Mouse (Mus musculus) neural tube, embryonic 14.5 days (tissue): Measurements from ENCODE around the gene Abhd12. TPM values are rescaled to one million over a fixed set of nuclear protein-coding genes. Genes with fewer than 3 reads are reported as not detected.

Experiments used
- ATAC-seq: fragments of 200-750 bp; cut with Nextera tagmentation; 2 replicates; pipeline ENCODE4 v1.8.0; 2017; ENCODE audit warnings: low read depth, mild to moderate bottlenecking, moderate TSS enrichment, moderate library complexity
- H3K27ac ChIP-seq: fragments of 300-500 bp; sonication (generic); 2 replicates; pipeline ENCODE4 v1.5.1; 2014; ENCODE audit warnings: low read depth, mild to moderate bottlenecking, control low read depth, low read length, moderate library complexity, mixed read lengths
- H3K27me3 ChIP-seq: fragments of 300-500 bp; sonication (generic); 2 replicates; pipeline ENCODE4 v1.6.1; 2014; ENCODE audit warnings: low read length; ENCODE audit not compliant: control insufficient read depth, insufficient read depth
- H3K36me3 ChIP-seq: fragments of 300-500 bp; sonication (generic); 2 replicates; pipeline ENCODE4 v1.6.1; 2014; ENCODE audit warnings: low read length, mixed read lengths; ENCODE audit not compliant: control insufficient read depth, insufficient read depth
- H3K4me1 ChIP-seq: fragments of 300-500 bp; sonication (generic); 2 replicates; pipeline ENCODE4 v1.6.1; 2014; ENCODE audit warnings: low read length; ENCODE audit not compliant: control insufficient read depth, insufficient read depth
- H3K4me2 ChIP-seq: fragments of 300-500 bp; sonication (generic); 2 replicates; pipeline ENCODE4 v1.6.1; 2014; ENCODE audit warnings: mild to moderate bottlenecking, low read depth, low read length, control low read depth
- H3K4me3 ChIP-seq: fragments of 300-500 bp; sonication (generic); 2 replicates; pipeline ENCODE4 v1.5.1; 2014; ENCODE audit warnings: low read depth, low read length, control low read depth, mixed read lengths
- H3K9ac ChIP-seq: fragments of 300-500 bp; sonication (generic); replicated peaks from 2 replicates; pipeline ENCODE4 v1.6.1; 2014; ENCODE audit warnings: low read depth, mild to moderate bottlenecking, control low read depth, low read length, mixed read lengths
- H3K9me3 ChIP-seq: fragments of 300-500 bp; sonication (generic); 2 replicates; pipeline ENCODE4 v1.6.1; 2016; ENCODE audit warnings: low read length; ENCODE audit not compliant: control insufficient read depth
- WGBS: fragments of 180-500 bp; shearing (Covaris S2); extraction: QIAGEN DNeasy Blood & Tissue Kit; methylation state at CpG from one replicate; pipeline ENCODE4 v1.1.7; 2014; 5-methylcytosine and 5-hydroxymethylcytosine counted together
- polyA plus RNA-seq: library from polyadenylated mRNA; unstranded; fragments of >200 nt; fragmentation: Nextera tagmentation; extraction: Ambion mirVana; gene quantifications from 2 replicates; pipeline ENCODE4 v1.2.1, GENCODE M21; 2014

Abhd12 gene
- polyA plus RNA-seq, 1 experiment from 2014 or later: 135 TPM

GRCm38 (mm10) chr2:150830911-150831441 lies 73.6 kb downstream of the Abhd12 start:
- H3K9me3 ChIP-seq: no peaks in the 10 kb centered on the region
- H3K9ac ChIP-seq: no peak overlapping the region
- H3K27ac ChIP-seq: no peak overlapping the region
- H3K27me3 ChIP-seq: no peaks in the 10 kb centered on the region
- no peak overlapping the region for H3K4me3 ChIP-seq
- no peaks in the 10 kb centered on the region for H3K4me1 ChIP-seq
- H3K36me3 ChIP-seq: peaks cover 77% of the 10 kb centered on the region
- WGBS: 88% methylated on average over 3 of the region's 3 CpGs
- ATAC-seq: no peak
- H3K4me2 ChIP-seq: no peak overlapping the region

GRCm38 (mm10) chr2:150830011-150830410 lies 74.5 kb downstream of the Abhd12 start:
- H3K9me3 ChIP-seq: no peaks in the 10 kb centered on the region
- no peak overlapping the region for H3K9ac ChIP-seq
- H3K4me3 ChIP-seq: no peak overlapping the region
- no peaks in the 10 kb centered on the region for H3K4me1 ChIP-seq
- no peak for ATAC-seq
- no peak overlapping the region for H3K4me2 ChIP-seq
- H3K36me3 ChIP-seq: peaks cover 73% of the 10 kb centered on the region
- no peaks in the 10 kb centered on the region for H3K27me3 ChIP-seq
- 98% methylated on average over 2 of the region's 2 CpGs for WGBS
- no peak overlapping the region for H3K27ac ChIP-seq

GRCm38 (mm10) chr2:150828654-150829053 lies 75.9 kb downstream of the Abhd12 start:
- Histone ChIP-seq H3K9ac (no peak overlapping the region), H3K27me3 (no peaks in the 10 kb centered on the region), H3K4me3 (no peak overlapping the region), H3K36me3 (peaks cover 71% of the 10 kb centered on the region), H3K4me1 (no peaks in the 10 kb centered on the region), H3K9me3 (no peaks in the 10 kb centered on the region), H3K4me2 (no peak overlapping the region), H3K27ac (no peak overlapping the region)
- ATAC-seq: no peak
- 88% methylated on average over 4 of the region's 4 CpGs for WGBS

- H3K27me3 ChIP-seq: no peaks in the 10 kb centered on the region
- 88% methylated on average over 3 of the region's 3 CpGs for WGBS
- no peak overlapping the region for H3K27ac ChIP-seq
- H3K36me3 ChIP-seq: peaks cover 72% of the 10 kb centered on the region
- no peak overlapping the region for H3K4me3 ChIP-seq
- no peak for ATAC-seq
- no peaks in the 10 kb centered on the region for H3K9me3 ChIP-seq
- no peak overlapping the region for H3K4me2 ChIP-seq
- H3K9ac ChIP-seq: no peak overlapping the region
- no peaks in the 10 kb centered on the region for H3K4me1 ChIP-seq
These were observed 76.4 kb downstream of the Abhd12 start for GRCm38 (mm10) chr2:150828164-150828563.

- no peak overlapping the region for H3K27ac ChIP-seq
- H3K9ac ChIP-seq: no peak overlapping the region
- H3K36me3 ChIP-seq: peaks cover 54% of the 10 kb centered on the region
- H3K4me1 ChIP-seq: no peaks in the 10 kb centered on the region
- WGBS: 90% methylated on average over 3 of the region's 3 CpGs
- ATAC-seq: no peak
- H3K27me3 ChIP-seq: no peaks in the 10 kb centered on the region
- H3K4me2 ChIP-seq: no peak overlapping the region
- H3K9me3 ChIP-seq: no peaks in the 10 kb centered on the region
- H3K4me3 ChIP-seq: no peak overlapping the region
These were observed 78.1 kb downstream of the Abhd12 start for GRCm38 (mm10) chr2:150826426-150826825.

GRCm38 (mm10) chr2:150822987-150823386 lies 81.6 kb downstream of the Abhd12 start:
- H3K27ac ChIP-seq: no peak overlapping the region
- no peaks in the 10 kb centered on the region for H3K9me3 ChIP-seq
- no peak overlapping the region for H3K9ac ChIP-seq
- 86% methylated on average over 8 of the region's 8 CpGs for whole genome bisulfite sequencing
- no peaks in the 10 kb centered on the region for H3K27me3 ChIP-seq
- H3K4me3 ChIP-seq: no peak overlapping the region
- no peak overlapping the region for H3K4me2 ChIP-seq
- no peak for ATAC-seq
- H3K36me3 ChIP-seq: peaks cover 45% of the 10 kb centered on the region
- H3K4me1 ChIP-seq: no peaks in the 10 kb centered on the region

- 92% methylated on average over 8 of the region's 8 CpGs for WGBS
- no peak overlapping the region for H3K27ac ChIP-seq
- no peak overlapping the region for H3K4me3 ChIP-seq
- no peaks in the 10 kb centered on the region for H3K4me1 ChIP-seq
- no peak for ATAC-seq
- no peaks in the 10 kb centered on the region for H3K27me3 ChIP-seq
- no peak overlapping the region for H3K9ac ChIP-seq
- no peak overlapping the region for H3K4me2 ChIP-seq
- H3K9me3 ChIP-seq: no peaks in the 10 kb centered on the region
- peaks cover 36% of the 10 kb centered on the region for H3K36me3 ChIP-seq
These were observed 83.8 kb downstream of the Abhd12 start for GRCm38 (mm10) chr2:150820720-150821119.

- no peak overlapping the region for H3K9ac ChIP-seq
- no peaks in the 10 kb centered on the region for H3K4me1 ChIP-seq
- no peak overlapping the region for H3K27ac ChIP-seq
- no peak overlapping the region for H3K4me3 ChIP-seq
- no peaks in the 10 kb centered on the region for H3K27me3 ChIP-seq
- ATAC-seq: no peak
- no peak overlapping the region for H3K4me2 ChIP-seq
- no peaks in the 10 kb centered on the region for H3K9me3 ChIP-seq
- 84% methylated on average over 8 of the region's 8 CpGs for WGBS
- peaks cover 34% of the 10 kb centered on the region for H3K36me3 ChIP-seq
These were observed 85.8 kb downstream of the Abhd12 start for GRCm38 (mm10) chr2:150818742-150819141.

- no peaks in the 10 kb centered on the region for H3K9me3 ChIP-seq
- no peaks in the 10 kb centered on the region for H3K4me1 ChIP-seq
- H3K4me2 ChIP-seq: no peak overlapping the region
- H3K27ac ChIP-seq: no peak overlapping the region
- WGBS: 94% methylated on average over 18 of the region's 18 CpGs
- no peak overlapping the region for H3K4me3 ChIP-seq
- H3K9ac ChIP-seq: no peak overlapping the region
- peaks cover 46% of the 10 kb centered on the region for H3K36me3 ChIP-seq
- ATAC-seq: no peak
- no peaks in the 10 kb centered on the region for H3K27me3 ChIP-seq
These were observed 87.7 kb downstream of the Abhd12 start for GRCm38 (mm10) chr2:150816676-150817402.
